Mouse (Mus musculus) right cerebral cortex, postnatal 14 days (tissue): ENCODE data around the gene Cacng2.
A peak's percentile ranks its signal among the peaks of the same experiment; 100 is the strongest.
"Not testable (repeated sequence)": the region's sequence is repeated elsewhere in the genome, so short reads cannot be mapped to it uniquely, and the experiment has no call there.

Experiments
- DNase-seq: peaks from one replicate; pipeline ENCODE4 v3.0.0; 2022

The Cacng2 gene

GRCm38 (mm10) chr15:78081384-78081783, 38.4 kb downstream of the Cacng2 start:
- no peak for DNase-seq

- DNase-seq: no peak
These were observed 39.5 kb downstream of the Cacng2 start for GRCm38 (mm10) chr15:78080326-78080725.

- DNase-seq: no peak
These were observed 40.8 kb downstream of the Cacng2 start for GRCm38 (mm10) chr15:78078776-78079628.

GRCm38 (mm10) chr15:78078206-78078605, 41.6 kb downstream of the Cacng2 start:
- DNase-seq: no peak

GRCm38 (mm10) chr15:78075921-78076320, 43.9 kb downstream of the Cacng2 start:
- no peak for DNase-seq

GRCm38 (mm10) chr15:78073109-78073508, 46.7 kb downstream of the Cacng2 start:
- no peak for DNase-seq

GRCm38 (mm10) chr15:78066475-78066874, 53.4 kb downstream of the Cacng2 start:
- DNase-seq: no peak

GRCm38 (mm10) chr15:78065541-78065940, 54.3 kb downstream of the Cacng2 start:
- no peak for DNase-seq

- no peak for DNase-seq
These were observed 55.5 kb downstream of the Cacng2 start for GRCm38 (mm10) chr15:78064340-78064739.

GRCm38 (mm10) chr15:78062467-78062866, 57.4 kb downstream of the Cacng2 start:
- no peak for DNase-seq

- no peak for DNase-seq
These were observed 62.9 kb downstream of the Cacng2 start for GRCm38 (mm10) chr15:78056930-78057329.

- no peak for DNase-seq
These were observed 69.1 kb downstream of the Cacng2 start for GRCm38 (mm10) chr15:78050682-78051081.

GRCm38 (mm10) chr15:78049933-78050332, 69.9 kb downstream of the Cacng2 start:
- DNase-seq: no peak

- DNase-seq: no peak
These were observed 74.0 kb downstream of the Cacng2 start for GRCm38 (mm10) chr15:78045842-78046241.

GRCm38 (mm10) chr15:78045314-78045713, 74.5 kb downstream of the Cacng2 start:
- no peak for DNase-seq

- DNase-seq: peak; percentile 40
These were observed 75.0 kb downstream of the Cacng2 start for GRCm38 (mm10) chr15:78044826-78045225.

- DNase-seq: no peak
These were observed 77.1 kb downstream of the Cacng2 start for GRCm38 (mm10) chr15:78042706-78043105.

- no peak for DNase-seq
These were observed 82.2 kb downstream of the Cacng2 start for GRCm38 (mm10) chr15:78037626-78038025.

- no peak for DNase-seq
These were observed 83.2 kb downstream of the Cacng2 start for GRCm38 (mm10) chr15:78036586-78036985.

- no peak for DNase-seq
These were observed 89.9 kb downstream of the Cacng2 start for GRCm38 (mm10) chr15:78029938-78030337.

- DNase-seq: no peak
These were observed 93.3 kb downstream of the Cacng2 start for GRCm38 (mm10) chr15:78026521-78026920.

- no peak for DNase-seq
These were observed 95.6 kb downstream of the Cacng2 start for GRCm38 (mm10) chr15:78024211-78024610.

- DNase-seq: no peak
These were observed 105.8 kb downstream of the Cacng2 start for GRCm38 (mm10) chr15:78014046-78014445.

- DNase-seq: not testable (repeated sequence)
These were observed 111.6 kb downstream of the Cacng2 start for GRCm38 (mm10) chr15:78008206-78008605.

- no peak for DNase-seq
These were observed 115.9 kb downstream of the Cacng2 start for GRCm38 (mm10) chr15:78003929-78004328.
